ENCODE assay signal across 21 mouse cellular contexts in the genomic region with DNA sequence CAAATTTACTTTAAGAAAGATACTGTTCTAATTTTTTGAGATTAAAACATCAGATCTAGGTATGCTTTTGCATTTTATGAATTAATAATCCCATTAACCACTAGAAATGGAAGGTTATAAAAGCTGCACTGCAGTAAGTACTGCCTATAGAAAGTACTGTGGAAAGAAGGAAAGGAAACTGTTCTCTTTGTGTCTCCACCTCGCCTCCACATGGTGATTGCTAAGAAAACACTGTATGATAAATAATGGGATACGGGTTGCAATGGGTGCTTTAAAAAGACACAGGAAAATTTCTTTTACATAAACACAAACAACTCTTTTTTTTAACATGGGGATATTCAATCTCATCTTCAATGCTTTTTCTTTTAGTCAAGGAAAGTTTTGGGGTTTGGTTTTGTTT.
DNase-seq lines count a peak whose midpoint lies in the region; ATAC-seq and TF ChIP-seq lines count a peak whose summit lies in the region.
"Had no signal": no experiment of that assay in that cellular context is flagged by ENCODE, and none has a peak within 500 bp of the region (broad histone marks: within the 10 kb centered on the region; RNA-seq: fewer than 3 reads in every experiment).

No protein-coding gene starts in this region.

- TF ChIP-seq CTCF in layer of hippocampus, adult 2 months (conservative IDR thresholded peaks at IDR 0.05): peak; percentile 39
- TF ChIP-seq CTCF in stomach, postnatal 0 days (IDR thresholded peaks at IDR 0.05; ENCODE audit: low read depth): peak; percentile 49

- no peaks in the 10 kb centered on the region for H3K27me3 ChIP-seq in midbrain, embryonic 14.5 days (ENCODE audit: control insufficient read depth, insufficient read depth, low read length)
- H3K27me3 ChIP-seq in midbrain, embryonic 10.5 days (ENCODE audit: low read depth, poor library complexity, severe bottlenecking): no peaks in the 10 kb centered on the region
- H3K27me3 ChIP-seq in stomach, postnatal 0 days (ENCODE audit: control insufficient read depth, insufficient read depth, low read length): no peaks in the 10 kb centered on the region
- H3K27me3 ChIP-seq: CH12.LX; heart, embryonic 13.5 days; hindbrain, embryonic 12.5 days; Patski had no signal

- H3K36me3 ChIP-seq in midbrain, embryonic 14.5 days (ENCODE audit: control insufficient read depth, insufficient read depth, low read length): no peaks in the 10 kb centered on the region
- no peaks in the 10 kb centered on the region for H3K36me3 ChIP-seq in midbrain, embryonic 10.5 days
- no peaks in the 10 kb centered on the region for H3K36me3 ChIP-seq in stomach, postnatal 0 days (ENCODE audit: control insufficient read depth, insufficient read depth, low read length)
- H3K36me3 ChIP-seq: embryonic facial prominence, embryonic 10.5 days; heart, embryonic 13.5 days; hindbrain, embryonic 12.5 days had no signal

- TF ChIP-seq EP300 in stomach, postnatal 0 days (optimal IDR thresholded peaks at IDR 0.05): no peak

- H3K4me1 ChIP-seq in midbrain, embryonic 14.5 days (ENCODE audit: control insufficient read depth, insufficient read depth, low read length): no peaks in the 10 kb centered on the region
- H3K4me1 ChIP-seq in midbrain, embryonic 10.5 days: peaks cover 3% of the 10 kb centered on the region; the same call in 1 of the 2 replicates
- H3K4me1 ChIP-seq in stomach, postnatal 0 days (replicated peaks; ENCODE audit: control insufficient read depth, insufficient read depth): no peaks in the 10 kb centered on the region
- H3K4me1 ChIP-seq: heart, embryonic 13.5 days; hindbrain, embryonic 12.5 days had no signal

- no peak overlapping the region for H3K27ac ChIP-seq in layer of hippocampus, adult 2 months
- no peak overlapping the region for H3K27ac ChIP-seq in midbrain, embryonic 14.5 days (replicated peaks; ENCODE audit: low read depth, low read length)
- no peak overlapping the region for H3K27ac ChIP-seq in midbrain, embryonic 10.5 days (replicated peaks)
- no peak overlapping the region for H3K27ac ChIP-seq in stomach, postnatal 0 days (replicated peaks)
- H3K27ac ChIP-seq: embryonic facial prominence, embryonic 10.5 days; heart, embryonic 13.5 days; hindbrain, embryonic 12.5 days had no signal

- H3K9me3 ChIP-seq in midbrain, embryonic 14.5 days (ENCODE audit: control insufficient read depth, low read length): no peaks in the 10 kb centered on the region
- H3K9me3 ChIP-seq in midbrain, embryonic 10.5 days (replicated peaks): no peaks in the 10 kb centered on the region
- H3K9me3 ChIP-seq in stomach, postnatal 0 days (ENCODE audit: control insufficient read depth, low read length): no peaks in the 10 kb centered on the region
- H3K9me3 ChIP-seq: embryonic facial prominence, embryonic 10.5 days; heart, embryonic 13.5 days; hindbrain, embryonic 12.5 days had no signal

- peak; percentile 69; the same call in 1 of the 2 replicates for ATAC-seq in frontal cortex, adult (ENCODE audit: low TSS enrichment)
- ATAC-seq in midbrain, embryonic 14.5 days (ENCODE audit: low FRiP score, low TSS enrichment): no peak
- no peak for ATAC-seq in stomach, postnatal 0 days (ENCODE audit: low FRiP score, low TSS enrichment)
- ATAC-seq: activated CD4-positive, CD25-positive, alpha-beta regulatory T cell, adult 4 months; forebrain, embryonic 16.5 days; hindbrain, embryonic 16.5 days; Patski had no signal

- DNase-seq in frontal cortex, postnatal 25 days (ENCODE audit: low spot score in 2 of 2): no peak
- no peak for DNase-seq in layer of hippocampus, adult 2 months (ENCODE audit: low spot score in 2 of 2)
- DNase-seq in layer of hippocampus, adult 9-11 months: no peak
- peak; percentile 34 for DNase-seq in midbrain, embryonic 14.5 days
- no peak for DNase-seq in midbrain, embryonic 10.5 days (ENCODE audit: low spot score)
- no peak for DNase-seq in stomach, postnatal 0 days (ENCODE audit: low spot score)
- DNase-seq: adrenal gland, postnatal 14 days; cerebellum, adult 2 months; cerebellum, postnatal 10 days; gastrocnemius, postnatal 36 days; heart, adult 11 months; heart, postnatal 36 days had no signal

- H3K9ac ChIP-seq in midbrain, embryonic 14.5 days (replicated peaks; ENCODE audit: low read length): no peak overlapping the region
- no peak overlapping the region for H3K9ac ChIP-seq in stomach, postnatal 0 days (ENCODE audit: low read length)
- H3K9ac ChIP-seq: heart, embryonic 13.5 days; hindbrain, embryonic 12.5 days had no signal

- 50% methylated on average over 2 of the region's 2 CpGs for WGBS in midbrain, embryonic 14.5 days
- WGBS in midbrain, embryonic 10.5 days: 68% methylated on average over 2 of the region's 2 CpGs
- WGBS in stomach, postnatal 0 days: 31% methylated on average over 2 of the region's 2 CpGs

- no peak overlapping the region for H3K4me2 ChIP-seq in midbrain, embryonic 14.5 days (ENCODE audit: low read length)
- no peak overlapping the region for H3K4me2 ChIP-seq in stomach, postnatal 0 days (replicated peaks; ENCODE audit: low read depth)
- H3K4me2 ChIP-seq: heart, embryonic 13.5 days; hindbrain, embryonic 12.5 days had no signal

- no peak overlapping the region for H3K4me3 ChIP-seq in layer of hippocampus, adult 2 months
- no peak overlapping the region for H3K4me3 ChIP-seq in midbrain, embryonic 14.5 days (replicated peaks; ENCODE audit: low read depth, low read length)
- H3K4me3 ChIP-seq in midbrain, embryonic 10.5 days: no peak overlapping the region
- no peak overlapping the region for H3K4me3 ChIP-seq in stomach, postnatal 0 days (ENCODE audit: low read depth, low read length)
- H3K4me3 ChIP-seq: embryonic facial prominence, embryonic 10.5 days; heart, embryonic 13.5 days; hindbrain, embryonic 12.5 days had no signal
